Mouse (Mus musculus) limb, embryonic 13.5 days (tissue): ENCODE data around the gene Sfrp4. TPM values are rescaled to one million over a fixed set of nuclear protein-coding genes. Genes with fewer than 3 reads are reported as not detected.
"Not testable (repeated sequence)": the region's sequence is repeated elsewhere in the genome, so short reads cannot be mapped to it uniquely, and the experiment has no call there.

Experiments used
- ATAC-seq: fragments of 200-750 bp; cut with Nextera tagmentation; 2 replicates; pipeline ENCODE4 v1.8.0; 2017; ENCODE audit warnings: low read depth, moderate number of reproducible peaks, moderate TSS enrichment; ENCODE audit not compliant: low FRiP score
- H3K27ac ChIP-seq: fragments of 300-500 bp; sonication (generic); 2 replicates; pipeline ENCODE4 v1.5.1; 2015; ENCODE audit warnings: inconsistent platforms, mild to moderate bottlenecking, moderate library complexity
- H3K27me3 ChIP-seq: fragments of 300-500 bp; sonication (generic); 2 replicates; pipeline ENCODE4 v1.6.1; 2015; ENCODE audit warnings: mild to moderate bottlenecking, inconsistent platforms
- H3K36me3 ChIP-seq: fragments of 300-500 bp; sonication (generic); 2 replicates; pipeline ENCODE4 v1.6.1; 2015; ENCODE audit warnings: inconsistent platforms, mild to moderate bottlenecking, moderate library complexity
- H3K4me1 ChIP-seq: fragments of 300-500 bp; sonication (generic); 2 replicates; pipeline ENCODE4 v1.6.1; 2015; ENCODE audit warnings: inconsistent platforms
- H3K4me2 ChIP-seq: fragments of 300-500 bp; sonication (generic); replicated peaks from 2 replicates; pipeline ENCODE4 v1.6.1; 2015; ENCODE audit warnings: inconsistent platforms, mild to moderate bottlenecking, moderate library complexity
- H3K4me3 ChIP-seq: fragments of 300-500 bp; sonication (generic); 2 replicates; pipeline ENCODE4 v1.5.1; 2015; ENCODE audit warnings: moderate library complexity, mild to moderate bottlenecking, inconsistent platforms
- H3K9ac ChIP-seq: fragments of 300-500 bp; sonication (generic); 2 replicates; pipeline ENCODE4 v1.6.1; 2015; ENCODE audit warnings: mild to moderate bottlenecking, inconsistent platforms
- H3K9me3 ChIP-seq: fragments of 300-500 bp; sonication (generic); 2 replicates; pipeline ENCODE4 v1.6.1; 2016; ENCODE audit warnings: inconsistent platforms
- WGBS: fragments of 180-500 bp; shearing (Covaris S2); methylation state at CpG from one replicate; pipeline ENCODE4 v1.1.7; 2015; 5-methylcytosine and 5-hydroxymethylcytosine counted together
- polyA plus RNA-seq: library from polyadenylated mRNA; unstranded; fragments of >200 nt; fragmentation: Nextera tagmentation; extraction: Ambion mirVana; gene quantifications from 2 replicates; pipeline ENCODE4 v1.2.1, GENCODE M21; 2015

Gene Sfrp4
- 1.1 and 1.3 TPM in 2 replicates for polyA plus RNA-seq

GRCm38 (mm10) chr13:19622573-19623227, at the start of gene Sfrp4:
Sfrp4 (plus strand) TSS chr13:19623104.
- Histone ChIP-seq H3K36me3 (no peaks in the 10 kb centered on the region), H3K27me3 (peaks cover 43% of the 10 kb centered on the region), H3K4me1 (peaks cover 11% of the 10 kb centered on the region), H3K9me3 (no peaks in the 10 kb centered on the region), H3K27ac (no peak within 1 kb of the TSS), H3K9ac (peak within 1 kb of the TSS; percentile 59), H3K4me2 (peak within 1 kb of the TSS; percentile 89), H3K4me3 (peak within 1 kb of the TSS; percentile 47)
- peak; percentile 59 for ATAC-seq
- 2% methylated on average over 25 of the region's 25 CpGs for WGBS

- H3K4me3 ChIP-seq, H3K4me1 ChIP-seq, H3K4me2 ChIP-seq, H3K9ac ChIP-seq, H3K27ac ChIP-seq, H3K27me3 ChIP-seq, ATAC-seq, H3K9me3 ChIP-seq, H3K36me3 ChIP-seq: not testable (repeated sequence)
- 84% methylated on average over 2 of the region's 2 CpGs for WGBS
These were observed 48.2 kb upstream of the Sfrp4 start for GRCm38 (mm10) chr13:19574723-19575122.

GRCm38 (mm10) chr13:19575947-19576346, 47.0 kb upstream of the Sfrp4 start:
- H3K9ac ChIP-seq, result no peak overlapping the region
- H3K9me3 ChIP-seq, result no peaks in the 10 kb centered on the region
- no peak overlapping the region for H3K4me2 ChIP-seq
- no peak overlapping the region for H3K27ac ChIP-seq
- no peak overlapping the region for H3K4me3 ChIP-seq
- no peaks in the 10 kb centered on the region for H3K4me1 ChIP-seq
- ATAC-seq, result no peak
- H3K36me3 ChIP-seq, result no peaks in the 10 kb centered on the region
- 90% methylated on average over 3 of the region's 3 CpGs for WGBS
- H3K27me3 ChIP-seq, result no peaks in the 10 kb centered on the region

- no peak overlapping the region for H3K4me3 ChIP-seq
- no peak for ATAC-seq
- no peak overlapping the region for H3K9ac ChIP-seq
- no peaks in the 10 kb centered on the region for H3K4me1 ChIP-seq
- no peaks in the 10 kb centered on the region for H3K27me3 ChIP-seq
- H3K9me3 ChIP-seq, result no peaks in the 10 kb centered on the region
- H3K27ac ChIP-seq, result no peak overlapping the region
- no peaks in the 10 kb centered on the region for H3K36me3 ChIP-seq
- H3K4me2 ChIP-seq, result no peak overlapping the region
- 80% methylated on average over 3 of the region's 3 CpGs for WGBS
These were observed 31.7 kb upstream of the Sfrp4 start for GRCm38 (mm10) chr13:19590996-19591759.

- H3K9me3 ChIP-seq, result no peaks in the 10 kb centered on the region
- no peak for ATAC-seq
- whole genome bisulfite sequencing, result 96% methylated on average over 1 of the region's 1 CpGs
- no peak overlapping the region for H3K4me2 ChIP-seq
- H3K27ac ChIP-seq, result no peak overlapping the region
- no peak overlapping the region for H3K9ac ChIP-seq
- H3K4me1 ChIP-seq, result no peaks in the 10 kb centered on the region
- H3K27me3 ChIP-seq, result no peaks in the 10 kb centered on the region
- no peak overlapping the region for H3K4me3 ChIP-seq
- no peaks in the 10 kb centered on the region for H3K36me3 ChIP-seq
These were observed 27.8 kb upstream of the Sfrp4 start for GRCm38 (mm10) chr13:19595141-19595540.

- Histone ChIP-seq H3K36me3 (no peaks in the 10 kb centered on the region), H3K9me3 (no peaks in the 10 kb centered on the region), H3K4me3 (no peak overlapping the region), H3K4me1 (no peaks in the 10 kb centered on the region), H3K27me3 (no peaks in the 10 kb centered on the region), H3K9ac (no peak overlapping the region), H3K4me2 (no peak overlapping the region), H3K27ac (no peak overlapping the region)
- no peak for ATAC-seq
- WGBS, result 82% methylated on average over 6 of the region's 6 CpGs
These were observed 23.7 kb upstream of the Sfrp4 start for GRCm38 (mm10) chr13:19599242-19599641.

GRCm38 (mm10) chr13:19602531-19602930, 20.4 kb upstream of the Sfrp4 start:
- Histone ChIP-seq H3K36me3 (no peaks in the 10 kb centered on the region), H3K4me3 (no peak overlapping the region), H3K4me1 (no peaks in the 10 kb centered on the region), H3K27me3 (no peaks in the 10 kb centered on the region), H3K27ac (no peak overlapping the region), H3K9ac (no peak overlapping the region), H3K4me2 (no peak overlapping the region), H3K9me3 (no peaks in the 10 kb centered on the region)
- ATAC-seq, result no peak
- 62% methylated on average over 1 of the region's 1 CpGs for WGBS

- no peak overlapping the region for H3K9ac ChIP-seq
- no peaks in the 10 kb centered on the region for H3K36me3 ChIP-seq
- H3K9me3 ChIP-seq, result no peaks in the 10 kb centered on the region
- no peak for ATAC-seq
- H3K27me3 ChIP-seq, result no peaks in the 10 kb centered on the region
- H3K27ac ChIP-seq, result no peak overlapping the region
- H3K4me3 ChIP-seq, result no peak overlapping the region
- H3K4me2 ChIP-seq, result no peak overlapping the region
- 72% methylated on average over 1 of the region's 1 CpGs for WGBS
- no peaks in the 10 kb centered on the region for H3K4me1 ChIP-seq
These were observed 19.2 kb upstream of the Sfrp4 start for GRCm38 (mm10) chr13:19603719-19604118.

GRCm38 (mm10) chr13:19604916-19605315, 18.0 kb upstream of the Sfrp4 start:
- no peak for ATAC-seq

GRCm38 (mm10) chr13:19608120-19608519, 14.8 kb upstream of the Sfrp4 start:
- H3K4me3 ChIP-seq, result no peak overlapping the region
- H3K27ac ChIP-seq, result no peak overlapping the region
- no peaks in the 10 kb centered on the region for H3K4me1 ChIP-seq
- no peaks in the 10 kb centered on the region for H3K9me3 ChIP-seq
- H3K4me2 ChIP-seq, result no peak overlapping the region
- ATAC-seq, result no peak
- H3K9ac ChIP-seq, result no peak overlapping the region
- H3K36me3 ChIP-seq, result no peaks in the 10 kb centered on the region
- no peaks in the 10 kb centered on the region for H3K27me3 ChIP-seq

More at GRCm38 (mm10) chr13:19604916-19605315, 18.0 kb upstream of the Sfrp4 start:
- no peaks in the 10 kb centered on the region for H3K9me3 ChIP-seq
- no peak overlapping the region for H3K27ac ChIP-seq
- no peaks in the 10 kb centered on the region for H3K36me3 ChIP-seq
- no peak overlapping the region for H3K9ac ChIP-seq
- H3K4me2 ChIP-seq, result no peak overlapping the region
- H3K4me3 ChIP-seq, result no peak overlapping the region
- no peaks in the 10 kb centered on the region for H3K4me1 ChIP-seq
- H3K27me3 ChIP-seq, result no peaks in the 10 kb centered on the region

GRCm38 (mm10) chr13:19612348-19612747, 10.6 kb upstream of the Sfrp4 start:
- Histone ChIP-seq H3K4me2 (no peak overlapping the region), H3K27me3 (no peaks in the 10 kb centered on the region), H3K9me3 (no peaks in the 10 kb centered on the region), H3K27ac (no peak overlapping the region), H3K4me3 (no peak overlapping the region), H3K36me3 (no peaks in the 10 kb centered on the region), H3K4me1 (no peaks in the 10 kb centered on the region), H3K9ac (no peak overlapping the region)
- WGBS, result 81% methylated on average over 1 of the region's 1 CpGs
- no peak for ATAC-seq

GRCm38 (mm10) chr13:19612963-19613362, 9.9 kb upstream of the Sfrp4 start:
- Histone ChIP-seq H3K36me3 (no peaks in the 10 kb centered on the region), H3K4me3 (no peak overlapping the region), H3K4me1 (no peaks in the 10 kb centered on the region), H3K9ac (no peak overlapping the region), H3K27ac (no peak overlapping the region), H3K27me3 (no peaks in the 10 kb centered on the region), H3K4me2 (no peak overlapping the region), H3K9me3 (no peaks in the 10 kb centered on the region)
- WGBS, result 82% methylated on average over 3 of the region's 3 CpGs
- ATAC-seq, result no peak

- no peak overlapping the region for H3K4me3 ChIP-seq
These were observed 9.5 kb upstream of the Sfrp4 start for GRCm38 (mm10) chr13:19613426-19613825.

More at GRCm38 (mm10) chr13:19613426-19613825, 9.5 kb upstream of the Sfrp4 start:
- Histone ChIP-seq H3K4me1 (no peaks in the 10 kb centered on the region), H3K9ac (no peak overlapping the region), H3K4me2 (no peak overlapping the region), H3K9me3 (no peaks in the 10 kb centered on the region), H3K27me3 (no peaks in the 10 kb centered on the region), H3K27ac (no peak overlapping the region), H3K36me3 (no peaks in the 10 kb centered on the region)
- WGBS, result 85% methylated on average over 1 of the region's 1 CpGs
- ATAC-seq, result no peak
